Mouse (Mus musculus): Measurements from ENCODE around the gene Sh2b3.

Gene Sh2b3

GRCm38 (mm10) chr5:121822786-121823505, 14.5 kb downstream of the Sh2b3 start:
- DNase-seq (ENCODE audit: low spot score) = no peak

- no peak for DNase-seq (ENCODE audit: low spot score)
Observed at GRCm38 (mm10) chr5:121821552-121821951, 15.9 kb downstream of the Sh2b3 start.

GRCm38 (mm10) chr5:121821116-121821515, 16.3 kb downstream of the Sh2b3 start:
- DNase-seq (ENCODE audit: low spot score) = no peak

GRCm38 (mm10) chr5:121820657-121821056, 16.8 kb downstream of the Sh2b3 start:
- no peak for DNase-seq (ENCODE audit: low spot score)

- DNase-seq (ENCODE audit: low spot score) = no peak
Observed at GRCm38 (mm10) chr5:121820161-121820560, 17.3 kb downstream of the Sh2b3 start.

GRCm38 (mm10) chr5:121819559-121819958, 17.9 kb downstream of the Sh2b3 start:
- no peak for DNase-seq (ENCODE audit: low spot score)

- DNase-seq (ENCODE audit: low spot score) = no peak
Observed at GRCm38 (mm10) chr5:121818862-121819261, 18.6 kb downstream of the Sh2b3 start.

- DNase-seq (ENCODE audit: low spot score) = no peak
Observed at GRCm38 (mm10) chr5:121818401-121818800, 19.0 kb downstream of the Sh2b3 start.

- DNase-seq (ENCODE audit: low spot score) = no peak
Observed at GRCm38 (mm10) chr5:121817551-121817950, 19.9 kb downstream of the Sh2b3 start.

- no peak for DNase-seq (ENCODE audit: low spot score)
Observed at GRCm38 (mm10) chr5:121816611-121817010, 20.8 kb downstream of the Sh2b3 start.

GRCm38 (mm10) chr5:121815867-121816380, 21.5 kb downstream of the Sh2b3 start:
- no peak for DNase-seq (ENCODE audit: low spot score)

- DNase-seq (ENCODE audit: low spot score) = peak; percentile 88
Observed at GRCm38 (mm10) chr5:121815067-121815466, 22.4 kb downstream of the Sh2b3 start.

GRCm38 (mm10) chr5:121813744-121814143, 23.7 kb downstream of the Sh2b3 start:
- no peak for DNase-seq (ENCODE audit: low spot score)

GRCm38 (mm10) chr5:121812526-121813243, 24.8 kb downstream of the Sh2b3 start:
- no peak for DNase-seq (ENCODE audit: low spot score)

GRCm38 (mm10) chr5:121811485-121811931, 25.9 kb downstream of the Sh2b3 start:
- no peak for DNase-seq (ENCODE audit: low spot score)

GRCm38 (mm10) chr5:121810331-121811151, 26.9 kb downstream of the Sh2b3 start:
- DNase-seq (ENCODE audit: low spot score) = no peak

GRCm38 (mm10) chr5:121809667-121810224, 27.7 kb downstream of the Sh2b3 start:
- DNase-seq (ENCODE audit: low spot score) = no peak

- no peak for DNase-seq (ENCODE audit: low spot score)
Observed at GRCm38 (mm10) chr5:121808202-121808601, 29.2 kb downstream of the Sh2b3 start.

GRCm38 (mm10) chr5:121807186-121807585, 30.3 kb downstream of the Sh2b3 start:
- DNase-seq (ENCODE audit: low spot score) = no peak

- no peak for DNase-seq (ENCODE audit: low spot score)
Observed at GRCm38 (mm10) chr5:121798447-121798846, 39.0 kb downstream of the Sh2b3 start.

- no peak for DNase-seq (ENCODE audit: low spot score)
Observed at GRCm38 (mm10) chr5:121795800-121796199, 41.6 kb downstream of the Sh2b3 start.

- no peak for DNase-seq (ENCODE audit: low spot score)
Observed at GRCm38 (mm10) chr5:121791026-121791425, 46.4 kb downstream of the Sh2b3 start.
